Mouse (Mus musculus) lung, postnatal 0 days (tissue): ENCODE measurements around the gene Pex19.

Source experiments
- CTCF ChIP-seq: IDR thresholded peaks from 2 replicates; pipeline ENCODE4 v1.5.1; 2016; ENCODE audit warnings: antibody characterized with exemption, mild to moderate bottlenecking
- EP300 ChIP-seq: IDR thresholded peaks from 2 replicates; pipeline ENCODE4 v1.6.1; 2016; ENCODE audit warnings: antibody characterized with exemption, mild to moderate bottlenecking, control low read depth

- no peak for TF ChIP-seq EP300
- no peak for TF ChIP-seq CTCF
These were observed 3.9 kb upstream of the Pex19 start for GRCm38 (mm10) chr1:172122671-172123070.
